In genomic region chr1:64122466-64122830, GRCm38 (mm10) we compare ENCODE assay signal across 8 mouse cellular contexts. TPM values are rescaled to one million over a fixed set of nuclear protein-coding genes. Genes with fewer than 3 reads are reported as not detected.
DNase-seq lines count a peak whose midpoint lies in the region; ATAC-seq and TF ChIP-seq lines count a peak whose summit lies in the region.

No protein-coding gene starts in this region.

- peak overlapping the region; percentile 86 for H3K4me3 ChIP-seq in heart, adult 2 months
- peak overlapping the region; percentile 41 for H3K4me3 ChIP-seq in thymus, adult 2 months (ENCODE audit: control insufficient read depth, insufficient read depth, low read length)
- H3K4me3 ChIP-seq in liver, embryonic 14.5 days (ENCODE audit: insufficient read depth in 1 of 2, low read depth in 2 of 2, low read length in 2 of 2), result peak overlapping the region; percentile 66 to 95

- peak overlapping the region; percentile 69 for H3K9ac ChIP-seq in heart, adult 2 months (ENCODE audit: low read depth, low read length)
- H3K9ac ChIP-seq in liver, embryonic 14.5 days (replicated peaks), result peak overlapping the region; percentile 76

- H3K27ac ChIP-seq in heart, adult 2 months, result peak overlapping the region; percentile 100
- H3K27ac ChIP-seq in thymus, adult 2 months (ENCODE audit: control insufficient read depth, insufficient read depth, low read length), result peak overlapping the region; percentile 79
- no peak overlapping the region for H3K27ac ChIP-seq in liver, embryonic 14.5 days

- no peak for TF ChIP-seq POLR2A in heart, adult 2 months (IDR thresholded peaks at IDR 0.05; ENCODE audit: insufficient read depth, low read depth, low read length)
- TF ChIP-seq POLR2A in thymus, adult 2 months (IDR thresholded peaks at IDR 0.05; ENCODE audit: control insufficient read depth, extremely low read depth, insufficient read depth, low read length, poor library complexity), result no peak

- TF ChIP-seq EP300 in heart, adult 2 months (IDR thresholded peaks at IDR 0.05; ENCODE audit: insufficient read depth, low read depth, low read length), result no peak
- no peak for TF ChIP-seq EP300 in liver, embryonic 14.5 days (IDR thresholded peaks at IDR 0.05; ENCODE audit: low read depth)

- WGBS in heart, adult 2 months, result 17% methylated on average over 9 of the region's 9 CpGs
- WGBS in thymus, adult 2 months, result 34% methylated on average over 9 of the region's 9 CpGs
- 20% methylated on average over 9 of the region's 9 CpGs for WGBS in liver, embryonic 14.5 days (ENCODE audit: insufficient replicate concordance)

- H3K4me1 ChIP-seq in heart, adult 2 months (ENCODE audit: control insufficient read depth, insufficient read depth, low read length), result peaks cover 6% of the 10 kb centered on the region
- peaks cover 23% of the 10 kb centered on the region for H3K4me1 ChIP-seq in thymus, adult 2 months (replicated peaks; ENCODE audit: control insufficient read depth, insufficient read depth, low read length)
- peaks cover 14 to 26% of the 10 kb centered on the region in 2 experiments for H3K4me1 ChIP-seq in liver, embryonic 14.5 days (replicated peaks; ENCODE audit: control insufficient read depth in 2 of 2, insufficient read depth in 2 of 2, low read length in 1 of 2)

- DNase-seq in heart, adult 2 months, result no peak
- no peak for DNase-seq in heart, postnatal 10 days
- DNase-seq in thymus, adult 2 months, result no peak
- DNase-seq in thymus, postnatal 25 days, result no peak
- DNase-seq in liver, embryonic 14.5 days (ENCODE audit: low read depth in 3 of 3, low spot score in 3 of 3), result no peak
- no peak for DNase-seq in adrenal gland, adult (ENCODE audit: inconsistent age in 2 of 2, low spot score in 1 of 2)
- DNase-seq in right cerebral cortex, adult 18-20 months, result no peak
- DNase-seq in adrenal gland, postnatal 10 days, result no peak

- TF ChIP-seq CTCF in heart, adult 2 months (IDR thresholded peaks at IDR 0.05), result no peak
- no peak for TF ChIP-seq CTCF in thymus, adult 2 months (IDR thresholded peaks at IDR 0.05; ENCODE audit: borderline replicate concordance, control insufficient read depth, extremely low read depth, insufficient read depth, low read length, poor library complexity)
- no peak for TF ChIP-seq CTCF in liver, embryonic 14.5 days (IDR thresholded peaks at IDR 0.05; ENCODE audit: low read depth)

- no peaks in the 10 kb centered on the region for H3K9me3 ChIP-seq in liver, embryonic 14.5 days (ENCODE audit: control insufficient read depth, low read length)

- H3K79me2 ChIP-seq in heart, adult 2 months (replicated peaks; ENCODE audit: control insufficient read depth, insufficient read depth, low read length), result peaks cover 1% of the 10 kb centered on the region

- H3K36me3 ChIP-seq in heart, adult 2 months (ENCODE audit: control insufficient read depth, insufficient read depth, low read length), result peaks cover 3% of the 10 kb centered on the region
- no peaks in the 10 kb centered on the region for H3K36me3 ChIP-seq in thymus, adult 2 months (ENCODE audit: control insufficient read depth, insufficient read depth, low read length)
- H3K36me3 ChIP-seq in liver, embryonic 14.5 days (replicated peaks; ENCODE audit: control insufficient read depth, insufficient read depth, low read depth), result no peaks in the 10 kb centered on the region

- intact Hi-C loops in heart, adult 2 months (cut with DNase I), result loop anchor here (1.0 to 10.0 kb wide), 7 partner anchors 70 to 388 kb away; partner anchors contain the start of genes 4933402D24Rik, Fastkd2 and Mdh1b
- intact Hi-C loops in heart, postnatal 10 days (cut with DNase I), result loop anchor here (1.0 to 10.0 kb wide), 5 partner anchors 165 to 458 kb away; partner anchors contain the start of gene Creb1

- peak overlapping the region; percentile 70 for H3K4me2 ChIP-seq in liver, embryonic 14.5 days (ENCODE audit: low read depth)

- no peaks in the 10 kb centered on the region for H3K27me3 ChIP-seq in heart, adult 2 months (ENCODE audit: control insufficient read depth, insufficient read depth, low read length)
- no peaks in the 10 kb centered on the region for H3K27me3 ChIP-seq in thymus, adult 2 months (ENCODE audit: control insufficient read depth, insufficient read depth, low read length)
- peaks cover 11% of the 10 kb centered on the region; the same call in 1 of the 2 replicates for H3K27me3 ChIP-seq in liver, embryonic 14.5 days (ENCODE audit: control insufficient read depth, insufficient read depth, low read length)

- ATAC-seq in liver, embryonic 14.5 days (ENCODE audit: insufficient read depth), result no peak

RNA-seq across cellular contexts. Expression of gene Klf7, which starts 0.4 kb away (rescaled TPM):
- total RNA-seq in heart, adult 2 months (2021), result 10 to 100 TPM; 18.4 to 18.9 TPM
- polyA plus RNA-seq in heart, adult 2 months (2012; rRNA removed), result 10.3 and 15.7 TPM in 2 replicates
- 10 to 100 TPM; 21.5 to 24.0 TPM for total RNA-seq in heart, postnatal 10 days (2021)
- 31.7 and 36.3 TPM in 2 replicates for polyA plus RNA-seq in thymus, adult 2 months (2012; rRNA removed)
- 1.4 and 1.7 TPM in 2 replicates for polyA plus RNA-seq in liver, embryonic 14.5 days (2012; rRNA removed)
- polyA plus RNA-seq in liver, embryonic 14.5 days (2014; fragmentation: Nextera tagmentation; extraction: Ambion mirVana), result 3.6 and 4.9 TPM in 2 replicates
- total RNA-seq in adrenal gland, postnatal 10 days (2021), result 10 to 100 TPM; 15.9 to 21.8 TPM
